Mouse (Mus musculus): ENCODE data around the gene Sbpl. TPM values are rescaled to one million over a fixed set of nuclear protein-coding genes. Genes with fewer than 3 reads are reported as not detected.

Sbpl gene
- not detected in 2 replicates for polyA plus RNA-seq (2015; fragmentation: Nextera tagmentation; extraction: Ambion mirVana)

- H3K9me3 ChIP-seq (replicated peaks), result no peaks in the 10 kb centered on the region
- H3K9ac ChIP-seq (replicated peaks), result no peak within 1 kb of the TSS
- no peak for ATAC-seq (ENCODE audit: low FRiP score)
- H3K36me3 ChIP-seq, result no peaks in the 10 kb centered on the region
- no peaks in the 10 kb centered on the region for H3K27me3 ChIP-seq (replicated peaks)
- 71% methylated on average over 5 of the region's 5 CpGs for WGBS
- H3K4me1 ChIP-seq, result 0 out of 2 replicates have a peak, but pooled peaks cover 3% of the 10 kb centered on the region
- no peak within 1 kb of the TSS for H3K27ac ChIP-seq (replicated peaks)
- H3K4me3 ChIP-seq (replicated peaks), result no peak within 1 kb of the TSS
- H3K4me2 ChIP-seq, result no peak within 1 kb of the TSS
These were observed at the start of gene Sbpl for GRCm38 (mm10) chr17:23955174-23955573. TSS of gene Sbpl (minus strand) at chr17:23955274.

- Histone ChIP-seq H3K9ac (replicated peaks) (no peak overlapping the region), H3K4me3 (replicated peaks) (no peak overlapping the region), H3K4me1 (no peaks in the 10 kb centered on the region), H3K36me3 (no peaks in the 10 kb centered on the region), H3K27ac (replicated peaks) (no peak overlapping the region), H3K4me2 (no peak overlapping the region), H3K27me3 (replicated peaks) (no peaks in the 10 kb centered on the region), H3K9me3 (replicated peaks) (no peaks in the 10 kb centered on the region)
- WGBS, result 94% methylated on average over 14 of the region's 14 CpGs
- ATAC-seq (ENCODE audit: low FRiP score), result no peak
These were observed 49.1 kb upstream of the Sbpl start for GRCm38 (mm10) chr17:24004071-24004665.

GRCm38 (mm10) chr17:24000404-24000803, 45.3 kb upstream of the Sbpl start:
- Histone ChIP-seq H3K36me3 (no peaks in the 10 kb centered on the region), H3K4me3 (replicated peaks) (no peak overlapping the region), H3K9ac (replicated peaks) (no peak overlapping the region), H3K27me3 (replicated peaks) (no peaks in the 10 kb centered on the region), H3K9me3 (replicated peaks) (no peaks in the 10 kb centered on the region), H3K27ac (replicated peaks) (no peak overlapping the region), H3K4me2 (no peak overlapping the region), H3K4me1 (no peaks in the 10 kb centered on the region)
- WGBS, result 76% methylated on average over 5 of the region's 5 CpGs
- ATAC-seq (ENCODE audit: low FRiP score), result no peak

- ATAC-seq (ENCODE audit: low FRiP score), result no peak
- WGBS, result 77% methylated on average over 6 of the region's 6 CpGs
- H3K27ac ChIP-seq (replicated peaks), result no peak overlapping the region
- no peaks in the 10 kb centered on the region for H3K9me3 ChIP-seq (replicated peaks)
- no peaks in the 10 kb centered on the region for H3K36me3 ChIP-seq
- no peak overlapping the region for H3K4me2 ChIP-seq
- H3K4me3 ChIP-seq (replicated peaks), result no peak overlapping the region
- 0 out of 2 replicates have a peak, but pooled peaks cover 3% of the 10 kb centered on the region for H3K27me3 ChIP-seq (replicated peaks)
- no peak overlapping the region for H3K9ac ChIP-seq (replicated peaks)
- H3K4me1 ChIP-seq, result peaks cover 6% of the 10 kb centered on the region; the same call in 1 of the 2 replicates
These were observed 43.3 kb upstream of the Sbpl start for GRCm38 (mm10) chr17:23998383-23998782.

DNA sequence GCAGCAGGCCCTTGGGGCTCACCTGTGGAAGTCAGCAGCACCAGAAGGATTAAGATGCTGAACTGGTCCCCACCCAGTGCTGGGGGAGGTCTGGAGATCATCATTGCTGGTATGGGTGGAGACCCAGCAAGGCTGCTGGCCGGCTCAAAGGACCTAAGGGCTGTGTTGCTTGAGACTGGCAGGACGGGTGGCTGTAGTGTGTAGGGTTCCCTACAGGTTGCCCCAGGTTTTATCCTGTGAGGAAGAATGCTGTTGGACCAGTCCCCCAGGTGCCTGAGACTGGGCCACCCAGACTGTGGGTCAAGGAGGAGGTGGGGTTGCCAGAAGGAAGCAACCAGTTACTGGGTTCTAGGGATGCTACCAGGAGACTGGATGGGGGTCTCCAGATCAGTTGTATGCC, 42.8 kb upstream of the Sbpl start, which contains the start of gene Prss22:
Gene Prss22, minus strand, starts transcription at position 200 of the 400 bp plus-strand sequence.
- Histone ChIP-seq H3K4me1 (peaks cover 10% of the 10 kb centered on the region), H3K4me3 (replicated peaks) (no peak within 1 kb of the TSS), H3K9ac (replicated peaks) (no peak within 1 kb of the TSS), H3K4me2 (no peak within 1 kb of the TSS), H3K27me3 (replicated peaks) (0 out of 2 replicates have a peak, but pooled peaks cover 3% of the 10 kb centered on the region), H3K27ac (replicated peaks) (no peak within 1 kb of the TSS), H3K9me3 (replicated peaks) (no peaks in the 10 kb centered on the region), H3K36me3 (no peaks in the 10 kb centered on the region)
- 67% methylated on average over 2 of the region's 2 CpGs for WGBS
- ATAC-seq (ENCODE audit: low FRiP score), result no peak

DNA sequence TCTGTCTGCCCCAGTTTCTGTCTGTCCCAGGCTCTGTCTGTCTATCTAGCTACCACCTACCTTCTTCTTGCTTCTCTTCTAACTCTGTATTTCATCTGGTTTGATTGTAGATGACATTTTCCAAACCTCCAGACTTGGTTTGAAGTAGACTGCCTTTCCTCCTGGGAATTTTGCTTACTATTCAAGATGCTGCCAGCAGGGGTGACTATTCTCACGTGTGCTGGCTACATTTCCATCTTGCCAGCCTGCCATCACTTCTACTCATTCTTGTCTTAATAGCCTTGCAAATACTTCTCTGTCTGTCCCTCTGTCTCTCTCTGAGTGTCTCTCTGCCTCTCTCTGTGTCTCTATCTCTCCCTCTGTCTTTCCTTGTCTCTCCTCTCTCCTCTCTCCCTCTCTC, 40.3 kb upstream of the Sbpl start:
- Histone ChIP-seq H3K4me2 (no peak overlapping the region), H3K27ac (replicated peaks) (no peak overlapping the region), H3K4me3 (replicated peaks) (no peak overlapping the region), H3K36me3 (no peaks in the 10 kb centered on the region), H3K4me1 (peaks cover 10% of the 10 kb centered on the region), H3K27me3 (replicated peaks) (0 out of 2 replicates have a peak, but pooled peaks cover 3% of the 10 kb centered on the region), H3K9me3 (replicated peaks) (no peaks in the 10 kb centered on the region), H3K9ac (replicated peaks) (no peak overlapping the region)
- no peak for ATAC-seq (ENCODE audit: low FRiP score)
- WGBS, result 29% methylated on average over 1 of the region's 1 CpGs

- peaks cover 10% of the 10 kb centered on the region for H3K4me1 ChIP-seq
- 76% methylated on average over 7 of the region's 7 CpGs for WGBS
- no peak for ATAC-seq (ENCODE audit: low FRiP score)
These were observed 39.6 kb upstream of the Sbpl start for GRCm38 (mm10) chr17:23994667-23995066.

DNA sequence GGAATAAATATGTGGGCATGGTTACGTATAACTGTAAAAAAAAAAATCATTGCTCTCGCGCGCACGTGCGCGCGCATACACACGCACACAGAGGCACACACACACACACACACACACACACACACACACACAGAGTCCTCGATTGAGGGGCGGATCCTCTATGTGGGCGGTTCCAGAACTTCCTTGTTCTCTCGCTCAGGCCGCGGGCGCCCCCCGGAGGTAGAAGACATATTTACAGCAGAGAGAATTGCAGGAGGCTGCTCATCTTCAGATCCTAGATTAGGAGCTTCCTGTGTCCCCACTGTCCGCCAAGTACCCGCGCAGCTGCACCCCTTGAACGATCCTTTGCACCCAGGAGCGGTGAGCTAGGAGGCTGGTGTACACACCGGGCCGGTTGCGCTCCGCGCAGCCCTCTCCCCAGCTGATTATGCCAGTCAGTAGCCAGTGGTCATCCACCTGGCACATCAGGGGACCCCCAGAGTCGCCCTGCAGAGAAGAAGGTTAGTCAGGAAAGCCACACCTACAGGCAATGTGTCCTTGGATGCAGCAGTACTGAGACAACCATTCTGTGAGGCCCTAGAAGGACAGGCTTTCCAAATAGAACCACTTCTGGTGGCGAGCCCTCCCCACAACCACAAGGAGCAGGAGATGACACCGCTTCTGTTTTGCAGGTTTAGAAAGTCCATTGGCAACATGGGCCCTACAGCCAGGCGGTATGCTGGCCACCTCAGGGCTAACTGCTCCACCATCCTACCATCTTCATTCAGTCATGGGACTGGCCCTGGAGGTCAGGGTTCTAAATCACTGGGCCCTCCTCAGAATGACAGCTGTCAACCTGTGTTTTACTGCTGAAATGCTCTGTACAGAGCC, 38.7 kb upstream of the Sbpl start:
- peak overlapping the region; percentile 60; the same call in 1 of the 2 replicates for H3K27ac ChIP-seq (replicated peaks)

More at GRCm38 (mm10) chr17:23994667-23995066, 39.6 kb upstream of the Sbpl start:
- Histone ChIP-seq H3K4me2 (no peak overlapping the region), H3K36me3 (no peaks in the 10 kb centered on the region), H3K9ac (replicated peaks) (no peak overlapping the region), H3K27ac (replicated peaks) (no peak overlapping the region), H3K27me3 (replicated peaks) (0 out of 2 replicates have a peak, but pooled peaks cover 3% of the 10 kb centered on the region), H3K9me3 (replicated peaks) (no peaks in the 10 kb centered on the region), H3K4me3 (replicated peaks) (no peak overlapping the region)

DNA sequence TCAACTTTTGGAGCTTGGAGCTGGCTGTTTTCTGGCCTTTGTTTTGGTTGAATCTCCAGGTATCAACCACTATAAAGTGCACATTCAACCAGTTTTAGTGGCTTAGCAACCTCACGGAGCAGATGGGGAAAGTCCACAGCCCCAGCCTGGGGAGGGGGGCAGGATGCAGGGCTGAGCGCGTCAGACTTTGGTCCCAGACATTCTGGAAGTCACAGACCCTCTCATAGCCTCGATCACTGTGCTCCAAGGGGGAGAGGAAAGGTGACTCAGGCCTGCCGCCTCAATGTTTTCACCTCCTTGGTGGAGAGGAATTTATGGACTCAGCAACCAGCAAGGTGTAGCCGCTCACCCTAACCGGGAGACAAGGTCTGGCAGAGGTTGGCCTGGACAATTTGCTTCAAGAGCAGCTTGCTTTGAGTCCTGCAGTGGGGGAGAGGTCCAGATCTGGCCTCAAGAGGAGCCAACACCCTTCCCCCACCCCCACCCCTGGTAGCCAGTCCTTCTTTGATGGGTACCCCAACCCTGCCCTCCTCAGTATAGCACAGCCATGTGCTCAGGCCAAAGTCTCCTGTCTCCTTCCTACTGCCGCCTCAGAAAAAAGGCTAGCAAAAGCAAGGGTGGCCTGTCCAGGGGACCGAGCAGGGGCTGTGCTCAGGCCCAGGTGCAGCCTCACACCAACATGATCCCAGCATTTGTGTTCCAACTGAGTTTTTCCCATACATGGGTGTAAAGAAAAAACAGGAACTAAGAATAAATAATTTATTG, 37.9 kb upstream of the Sbpl start:
- ATAC-seq (ENCODE audit: low FRiP score), result peak; percentile 67
- Histone ChIP-seq H3K27ac (replicated peaks) (peak overlapping the region; percentile 60), H3K9ac (replicated peaks) (0 out of 2 replicates have a peak overlapping the region, but pooled peaks have one; percentile 47), H3K4me3 (replicated peaks) (peak overlapping the region; percentile 34), H3K4me1 (peaks cover 10% of the 10 kb centered on the region), H3K9me3 (replicated peaks) (no peaks in the 10 kb centered on the region), H3K27me3 (replicated peaks) (0 out of 2 replicates have a peak, but pooled peaks cover 3% of the 10 kb centered on the region), H3K36me3 (no peaks in the 10 kb centered on the region), H3K4me2 (peak overlapping the region; percentile 63)
- 72% methylated on average over 9 of the region's 9 CpGs for WGBS

More for the DNA sequence above, 38.7 kb upstream of the Sbpl start:
- 10% methylated on average over 31 of the region's 31 CpGs for WGBS
- Histone ChIP-seq H3K9me3 (replicated peaks) (no peaks in the 10 kb centered on the region), H3K4me3 (replicated peaks) (peak overlapping the region; percentile 34), H3K27me3 (replicated peaks) (0 out of 2 replicates have a peak, but pooled peaks cover 3% of the 10 kb centered on the region), H3K4me2 (peak overlapping the region; percentile 63), H3K9ac (replicated peaks) (peak overlapping the region; percentile 47), H3K4me1 (peaks cover 10% of the 10 kb centered on the region), H3K36me3 (no peaks in the 10 kb centered on the region)
- peak; percentile 83 for ATAC-seq (ENCODE audit: low FRiP score)

DNA sequence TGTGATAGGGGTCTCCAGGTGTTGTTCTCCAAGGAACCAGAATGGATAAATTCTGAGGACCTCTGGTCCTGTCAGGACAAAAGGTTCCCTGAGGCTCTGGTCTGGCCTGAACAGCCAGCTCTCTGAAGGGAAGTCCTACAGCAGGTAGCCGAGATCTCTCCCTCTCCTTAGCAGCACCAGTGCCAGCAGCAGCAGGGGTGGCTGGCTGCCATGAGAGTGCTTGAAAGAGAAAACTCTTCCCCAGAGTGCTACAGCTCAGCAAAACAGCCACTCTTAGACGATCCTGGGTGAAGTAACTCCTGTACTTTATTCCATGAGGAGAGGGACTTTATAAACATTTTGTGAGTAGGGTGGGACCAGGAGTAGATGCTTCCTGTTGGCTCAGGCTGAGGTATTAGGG, 34.7 kb upstream of the Sbpl start:
- no peak overlapping the region for H3K4me2 ChIP-seq
- no peaks in the 10 kb centered on the region for H3K9me3 ChIP-seq (replicated peaks)
- WGBS, result 38% methylated on average over 2 of the region's 2 CpGs
- 0 out of 2 replicates have a peak, but pooled peaks cover 3% of the 10 kb centered on the region for H3K27me3 ChIP-seq (replicated peaks)
- H3K9ac ChIP-seq (replicated peaks), result no peak overlapping the region
- H3K4me1 ChIP-seq, result peaks cover 10% of the 10 kb centered on the region
- H3K36me3 ChIP-seq, result no peaks in the 10 kb centered on the region
- no peak overlapping the region for H3K27ac ChIP-seq (replicated peaks)
- no peak for ATAC-seq (ENCODE audit: low FRiP score)
- H3K4me3 ChIP-seq (replicated peaks), result no peak overlapping the region

GRCm38 (mm10) chr17:23984989-23985388, 29.9 kb upstream of the Sbpl start:
- Histone ChIP-seq H3K27me3 (replicated peaks) (no peaks in the 10 kb centered on the region), H3K9me3 (replicated peaks) (no peaks in the 10 kb centered on the region), H3K4me1 (no peaks in the 10 kb centered on the region), H3K9ac (replicated peaks) (no peak overlapping the region), H3K27ac (replicated peaks) (no peak overlapping the region), H3K4me3 (replicated peaks) (no peak overlapping the region), H3K36me3 (no peaks in the 10 kb centered on the region), H3K4me2 (no peak overlapping the region)
- ATAC-seq (ENCODE audit: low FRiP score), result no peak
- 95% methylated on average over 1 of the region's 1 CpGs for WGBS
